Mouse (Mus musculus) MEL (cell line): ENCODE data around the gene Zfp367. TPM values are rescaled to one million over a fixed set of nuclear protein-coding genes. Genes with fewer than 3 reads are reported as not detected.

Experiments used
- polyA plus RNA-seq, 2 experiments: library from polyadenylated mRNA; stranded (reverse) in 1 of 2; unstranded in 1 of 2; fragments of >175 nt in 1 of 2; fragments of >200 nt in 1 of 2; gene quantifications; 2 replicates each; pipeline versions ENCODE4 v1.2.1 to v1.2.4; 2012; ENCODE audit warnings: low replicate concordance in 2 of 2, low read depth in 1 of 2; ENCODE audit not compliant: insufficient read length in 2 of 2, insufficient read depth in 1 of 2, missing spikeins in 1 of 2
- total RNA-seq: library from RNA; depleted of rRNA; stranded (reverse); fragments of 300-350 nt; gene quantifications from 2 replicates; pipeline ENCODE4 v1.2.3, GENCODE M21; 2012; rRNA removed

Zfp367 gene
- total and polyA plus RNA-seq, 3 experiments, result 23.4 to 28.4 TPM; not detected in 1

Other genes starting within 250 kb of the Zfp367 start
- gene Hsd17b3, start 64.0 kb downstream of the Zfp367 start, total RNA-seq, result not detected in 2 replicates
- gene Hsd17b3, start 64.0 kb downstream of the Zfp367 start, polyA plus RNA-seq, result not detected
- gene Slc35d2, start 23.8 kb downstream of the Zfp367 start, total RNA-seq, result 3.9 and 6.0 TPM in 2 replicates
- 10 to 100 TPM in 1 of 2 experiments, not detected in 1; 11.6 TPM for gene Slc35d2, start 23.8 kb downstream of the Zfp367 start, polyA plus RNA-seq
- gene Habp4, start 8.6 kb upstream of the Zfp367 start, total RNA-seq, result 4.4 and 4.5 TPM in 2 replicates
- gene Habp4, start 8.6 kb upstream of the Zfp367 start, polyA plus RNA-seq, result 10 to 100 TPM in 1 of 2 experiments, not detected in 1; 19.8 TPM
- 18.7 and 22.2 TPM in 2 replicates for gene Cdc14b, start 122.1 kb upstream of the Zfp367 start, total RNA-seq
- 10 to 100 TPM in 1 of 2 experiments, not detected in 1; 28.3 TPM for gene Cdc14b, start 122.1 kb upstream of the Zfp367 start, polyA plus RNA-seq
- 4.2 and 4.4 TPM in 2 replicates for gene Aaed1, start 159.5 kb upstream of the Zfp367 start, total RNA-seq
- 100 to 1,000 TPM in 1 of 2 experiments, 10 to 100 TPM in 1; 13.5 to 190 TPM for gene Aaed1, start 159.5 kb upstream of the Zfp367 start, polyA plus RNA-seq
- gene Ctsl, start 217.7 kb upstream of the Zfp367 start, total RNA-seq, result 20.1 and 22.5 TPM in 2 replicates
- 10 to 100 TPM in 1 of 2 experiments, not detected in 1; 39.2 TPM for gene Ctsl, start 217.7 kb upstream of the Zfp367 start, polyA plus RNA-seq